ENCODE assay signal across 11 mouse cellular contexts in the genomic region with DNA sequence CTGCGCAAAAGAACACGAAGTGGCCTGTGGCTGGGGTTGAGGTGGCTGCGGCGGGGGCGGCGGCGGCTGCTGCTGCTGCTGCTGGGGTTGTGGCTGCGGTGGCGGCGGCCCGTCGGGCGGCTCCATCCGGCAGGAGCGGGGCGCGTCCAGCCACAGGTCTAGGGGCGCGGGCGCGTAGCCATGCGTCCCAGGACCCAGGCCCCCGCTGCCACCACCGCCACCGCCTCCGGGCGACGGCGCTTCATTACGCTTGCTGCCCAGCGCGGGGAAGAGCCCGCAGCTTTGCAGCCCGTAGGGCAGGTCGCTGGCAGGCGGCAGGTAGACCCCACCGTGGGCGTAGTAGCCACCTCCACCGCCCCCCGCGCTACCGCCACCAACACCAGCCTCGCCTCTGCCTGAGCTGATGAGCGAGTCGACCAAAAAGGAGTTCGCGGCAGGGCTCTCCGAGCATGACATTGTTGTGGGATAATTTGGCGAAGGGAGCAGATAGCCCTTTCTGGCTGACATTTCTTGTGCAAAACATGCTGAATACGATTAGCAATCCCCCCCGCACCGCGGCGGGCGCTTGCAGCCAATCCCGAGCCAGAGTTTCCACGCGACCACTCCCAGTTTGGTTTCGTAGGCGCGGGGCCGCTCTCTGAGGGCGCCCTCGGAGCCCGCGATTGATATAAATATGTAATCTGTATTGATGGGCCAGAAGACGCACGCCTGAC. TPM values are rescaled to one million over a fixed set of nuclear protein-coding genes. Genes with fewer than 3 reads are reported as not detected.
DNase-seq lines count a peak whose midpoint lies in the region; ATAC-seq and TF ChIP-seq lines count a peak whose summit lies in the region.
"Had no signal": no experiment of that assay in that cellular context is flagged by ENCODE, and none has a peak within 500 bp of the region (broad histone marks: within the 10 kb centered on the region; RNA-seq: fewer than 3 reads in every experiment).

No protein-coding gene starts in this region.

- ATAC-seq in lung, embryonic 14.5 days (ENCODE audit: insufficient read depth): no peak
- ATAC-seq in embryonic facial prominence, embryonic 14.5 days (ENCODE audit: low read depth): no peak
- peak; percentile 57; the same call in 1 of the 2 replicates for ATAC-seq in kidney, embryonic 16.5 days (ENCODE audit: low FRiP score, low TSS enrichment)
- no peak for ATAC-seq in stomach, embryonic 16.5 days (ENCODE audit: insufficient read depth, low FRiP score)
- no peak for ATAC-seq in megakaryocyte-erythroid progenitor cell, adult 5-6 weeks (replicated peaks; ENCODE audit: low FRiP score, low TSS enrichment, poor library complexity, severe bottlenecking)
- ATAC-seq: forebrain, embryonic 15.5 days had no signal

- WGBS in lung, embryonic 14.5 days: 2% methylated on average over 68 of the region's 68 CpGs
- 3% methylated on average over 34 of the region's 68 CpGs for WGBS in embryonic facial prominence, embryonic 14.5 days
- 1% methylated on average over 66 of the region's 68 CpGs for whole genome bisulfite sequencing in kidney, embryonic 16.5 days
- WGBS in stomach, embryonic 16.5 days: 2% methylated on average over 68 of the region's 68 CpGs

- DNase-seq in lung, embryonic 14.5 days: no peak
- no peak for DNase-seq in lung, postnatal 25 days (ENCODE audit: low spot score)
- no peak for DNase-seq in embryonic facial prominence, embryonic 14.5 days (ENCODE audit: low spot score)
- DNase-seq in left cerebral cortex, adult 18-20 months (ENCODE audit: low spot score in 2 of 2): no peak
- no peak for DNase-seq in layer of hippocampus, adult 8-10 months (ENCODE audit: low spot score in 2 of 2)
- DNase-seq: cerebellum, adult 11-12 months had no signal

- no peaks in the 10 kb centered on the region for H3K9me3 ChIP-seq in lung, embryonic 14.5 days (ENCODE audit: low read depth, low read length)
- no peaks in the 10 kb centered on the region for H3K9me3 ChIP-seq in embryonic facial prominence, embryonic 14.5 days (ENCODE audit: control insufficient read depth, low read length)
- no peaks in the 10 kb centered on the region for H3K9me3 ChIP-seq in kidney, embryonic 16.5 days (ENCODE audit: low read length)
- no peaks in the 10 kb centered on the region for H3K9me3 ChIP-seq in stomach, embryonic 16.5 days (replicated peaks; ENCODE audit: control insufficient read depth, low read length)
- H3K9me3 ChIP-seq: forebrain, embryonic 15.5 days had no signal

- H3K27ac ChIP-seq in lung, embryonic 14.5 days (ENCODE audit: low read depth): no peak overlapping the region; the same call in 1 of the 2 replicates
- no peak overlapping the region for H3K27ac ChIP-seq in embryonic facial prominence, embryonic 14.5 days (replicated peaks; ENCODE audit: low read depth, low read length)
- peak overlapping the region; percentile 86 for H3K27ac ChIP-seq in kidney, embryonic 16.5 days (ENCODE audit: low read length)
- H3K27ac ChIP-seq in stomach, embryonic 16.5 days (ENCODE audit: low read length): no peak overlapping the region
- H3K27ac ChIP-seq: forebrain, embryonic 15.5 days; macrophage had no signal

- H3K4me2 ChIP-seq in lung, embryonic 14.5 days: peak overlapping the region; percentile 10; the same call in 1 of the 2 replicates
- H3K4me2 ChIP-seq in embryonic facial prominence, embryonic 14.5 days (ENCODE audit: low read depth, low read length): no peak overlapping the region
- H3K4me2 ChIP-seq in kidney, embryonic 16.5 days (replicated peaks; ENCODE audit: low read depth, low read length): peak overlapping the region; percentile 84
- 0 out of 2 replicates have a peak overlapping the region, but pooled peaks have one; percentile 4 for H3K4me2 ChIP-seq in stomach, embryonic 16.5 days (ENCODE audit: low read depth, low read length)
- H3K4me2 ChIP-seq: forebrain, embryonic 15.5 days had no signal

- no peaks in the 10 kb centered on the region for H3K36me3 ChIP-seq in lung, embryonic 14.5 days (ENCODE audit: insufficient read depth)
- no peaks in the 10 kb centered on the region for H3K36me3 ChIP-seq in embryonic facial prominence, embryonic 14.5 days (ENCODE audit: control insufficient read depth, insufficient read depth, low read length)
- peaks cover 7% of the 10 kb centered on the region; the same call in 1 of the 2 replicates for H3K36me3 ChIP-seq in kidney, embryonic 16.5 days (ENCODE audit: insufficient read depth, low read length)
- H3K36me3 ChIP-seq in stomach, embryonic 16.5 days (ENCODE audit: control insufficient read depth, insufficient read depth, low read length): no peaks in the 10 kb centered on the region
- H3K36me3 ChIP-seq: forebrain, embryonic 15.5 days had no signal

- TF ChIP-seq CTCF in lung, embryonic 14.5 days (IDR thresholded peaks at IDR 0.05; ENCODE audit: low read depth): no peak

- peaks cover 98% of the 10 kb centered on the region for H3K27me3 ChIP-seq in lung, embryonic 14.5 days (ENCODE audit: insufficient read depth, low read length)
- H3K27me3 ChIP-seq in embryonic facial prominence, embryonic 14.5 days (replicated peaks; ENCODE audit: control insufficient read depth, insufficient read depth, low read length): peaks cover 97% of the 10 kb centered on the region
- H3K27me3 ChIP-seq in kidney, embryonic 16.5 days (ENCODE audit: insufficient read depth, low read length): no peaks in the 10 kb centered on the region
- H3K27me3 ChIP-seq in stomach, embryonic 16.5 days (ENCODE audit: control insufficient read depth, insufficient read depth, low read length): peaks cover 87% of the 10 kb centered on the region

- H3K9ac ChIP-seq in lung, embryonic 14.5 days: peak overlapping the region; percentile 26; the same call in 1 of the 2 replicates
- H3K9ac ChIP-seq in embryonic facial prominence, embryonic 14.5 days (ENCODE audit: low read depth, low read length): no peak overlapping the region
- peak overlapping the region; percentile 99 for H3K9ac ChIP-seq in kidney, embryonic 16.5 days (replicated peaks; ENCODE audit: low read length)
- H3K9ac ChIP-seq in stomach, embryonic 16.5 days (ENCODE audit: low read length): no peak overlapping the region
- H3K9ac ChIP-seq: forebrain, embryonic 15.5 days had no signal

- H3K4me1 ChIP-seq in lung, embryonic 14.5 days (ENCODE audit: insufficient read depth): no peaks in the 10 kb centered on the region
- H3K4me1 ChIP-seq in embryonic facial prominence, embryonic 14.5 days (ENCODE audit: control insufficient read depth, insufficient read depth, low read length): no peaks in the 10 kb centered on the region
- H3K4me1 ChIP-seq in kidney, embryonic 16.5 days (ENCODE audit: insufficient read depth, low read length): peaks cover 22% of the 10 kb centered on the region
- H3K4me1 ChIP-seq in stomach, embryonic 16.5 days (ENCODE audit: control insufficient read depth, insufficient read depth, low read length): peaks cover 4% of the 10 kb centered on the region; the same call in 1 of the 2 replicates
- H3K4me1 ChIP-seq: forebrain, embryonic 15.5 days had no signal

- H3K4me3 ChIP-seq in lung, embryonic 14.5 days (ENCODE audit: low read depth, low read length): peak overlapping the region; percentile 22; the same call in 1 of the 2 replicates
- peak overlapping the region; percentile 5; the same call in 1 of the 2 replicates for H3K4me3 ChIP-seq in embryonic facial prominence, embryonic 14.5 days (ENCODE audit: low read depth, low read length)
- peak overlapping the region; percentile 83 for H3K4me3 ChIP-seq in kidney, embryonic 16.5 days (ENCODE audit: low read length)
- peak overlapping the region; percentile 20; the same call in 1 of the 2 replicates for H3K4me3 ChIP-seq in stomach, embryonic 16.5 days (replicated peaks; ENCODE audit: low read length)
- H3K4me3 ChIP-seq: forebrain, embryonic 15.5 days had no signal

RNA-seq across cellular contexts. Expression of a gene that starts 3.7 kb away (rescaled TPM):
- polyA plus RNA-seq in lung, embryonic 14.5 days (2014; fragmentation: Nextera tagmentation; extraction: Ambion mirVana): 0.19 TPM in 1 of 2 replicates, not detected in the other
- polyA plus RNA-seq in embryonic facial prominence, embryonic 14.5 days (2014; fragmentation: Nextera tagmentation; extraction: Ambion mirVana): 0.33 and 2.3 TPM in 2 replicates
- polyA plus RNA-seq in kidney, embryonic 16.5 days (2015; fragmentation: Nextera tagmentation; extraction: Ambion mirVana): 56.6 and 56.8 TPM in 2 replicates
- 0.50 and 1.2 TPM in 2 replicates for polyA plus RNA-seq in stomach, embryonic 16.5 days (2015; fragmentation: Nextera tagmentation; extraction: Ambion mirVana)
- not detected for total RNA-seq in left cerebral cortex, adult 18-20 months (2021)
- total RNA-seq in layer of hippocampus, adult 8-10 months (2022): not detected
- 7.6 and 9.7 TPM in 2 replicates for total RNA-seq in megakaryocyte-erythroid progenitor cell, adult 5-6 weeks (2014; fragmentation: Nextera tagmentation)
- total RNA-seq in megakaryocyte-erythroid progenitor cell, adult 5-6 weeks (2017): 10.3 and 27.1 TPM in 2 replicates
- polyA plus RNA-seq: forebrain, embryonic 15.5 days had no signal

RNA-seq across cellular contexts. Expression of a gene that starts 6.1 kb away (rescaled TPM):
- not detected in 2 replicates for polyA plus RNA-seq in lung, embryonic 14.5 days (2014; fragmentation: Nextera tagmentation; extraction: Ambion mirVana)
- 1.9 TPM in 1 of 2 replicates, not detected in the other for polyA plus RNA-seq in embryonic facial prominence, embryonic 14.5 days (2014; fragmentation: Nextera tagmentation; extraction: Ambion mirVana)
- polyA plus RNA-seq in kidney, embryonic 16.5 days (2015; fragmentation: Nextera tagmentation; extraction: Ambion mirVana): 147 and 154 TPM in 2 replicates
- polyA plus RNA-seq in stomach, embryonic 16.5 days (2015; fragmentation: Nextera tagmentation; extraction: Ambion mirVana): 0.18 and 2.8 TPM in 2 replicates
- not detected for total RNA-seq in left cerebral cortex, adult 18-20 months (2021)
- not detected for total RNA-seq in layer of hippocampus, adult 8-10 months (2022)
- total RNA-seq in megakaryocyte-erythroid progenitor cell, adult 5-6 weeks (2014; fragmentation: Nextera tagmentation): not detected in 2 replicates
- total RNA-seq in megakaryocyte-erythroid progenitor cell, adult 5-6 weeks (2017): 0.34 TPM in 1 of 2 replicates, not detected in the other
- polyA plus RNA-seq: forebrain, embryonic 15.5 days; macrophage had no signal

RNA-seq across cellular contexts. Expression of a gene that starts 11.0 kb away (rescaled TPM):
- polyA plus RNA-seq in lung, embryonic 14.5 days (2014; fragmentation: Nextera tagmentation; extraction: Ambion mirVana): not detected in 2 replicates
- polyA plus RNA-seq in embryonic facial prominence, embryonic 14.5 days (2014; fragmentation: Nextera tagmentation; extraction: Ambion mirVana): 0.13 TPM in 1 of 2 replicates, not detected in the other
- polyA plus RNA-seq in kidney, embryonic 16.5 days (2015; fragmentation: Nextera tagmentation; extraction: Ambion mirVana): 27.9 and 31.8 TPM in 2 replicates
- polyA plus RNA-seq in stomach, embryonic 16.5 days (2015; fragmentation: Nextera tagmentation; extraction: Ambion mirVana): 0.45 TPM in 1 of 2 replicates, not detected in the other
- total RNA-seq in left cerebral cortex, adult 18-20 months (2021): not detected
- not detected for total RNA-seq in layer of hippocampus, adult 8-10 months (2022)
- total RNA-seq in megakaryocyte-erythroid progenitor cell, adult 5-6 weeks (2014; fragmentation: Nextera tagmentation): not detected in 2 replicates
- total RNA-seq in megakaryocyte-erythroid progenitor cell, adult 5-6 weeks (2017): not detected in 2 replicates
- polyA plus RNA-seq: forebrain, embryonic 15.5 days; macrophage had no signal

RNA-seq across cellular contexts. Expression of a gene that starts 12.9 kb away (rescaled TPM):
- polyA plus RNA-seq in lung, embryonic 14.5 days (2014; fragmentation: Nextera tagmentation; extraction: Ambion mirVana): 5.8 and 7.4 TPM in 2 replicates
- polyA plus RNA-seq in embryonic facial prominence, embryonic 14.5 days (2014; fragmentation: Nextera tagmentation; extraction: Ambion mirVana): 0.21 and 1.4 TPM in 2 replicates
- 25.7 and 27.5 TPM in 2 replicates for polyA plus RNA-seq in kidney, embryonic 16.5 days (2015; fragmentation: Nextera tagmentation; extraction: Ambion mirVana)
- polyA plus RNA-seq in stomach, embryonic 16.5 days (2015; fragmentation: Nextera tagmentation; extraction: Ambion mirVana): 10.8 and 12.3 TPM in 2 replicates
- not detected for total RNA-seq in left cerebral cortex, adult 18-20 months (2021)
- not detected for total RNA-seq in layer of hippocampus, adult 8-10 months (2022)
- total RNA-seq in megakaryocyte-erythroid progenitor cell, adult 5-6 weeks (2014; fragmentation: Nextera tagmentation): 3.4 and 4.1 TPM in 2 replicates
- 2.6 and 3.1 TPM in 2 replicates for total RNA-seq in megakaryocyte-erythroid progenitor cell, adult 5-6 weeks (2017)
- polyA plus RNA-seq: forebrain, embryonic 15.5 days had no signal

RNA-seq across cellular contexts. Expression of a gene that starts 21.4 kb away (rescaled TPM):
- polyA plus RNA-seq in lung, embryonic 14.5 days (2014; fragmentation: Nextera tagmentation; extraction: Ambion mirVana): not detected in 2 replicates
- not detected in 2 replicates for polyA plus RNA-seq in embryonic facial prominence, embryonic 14.5 days (2014; fragmentation: Nextera tagmentation; extraction: Ambion mirVana)
- not detected in 2 replicates for polyA plus RNA-seq in kidney, embryonic 16.5 days (2015; fragmentation: Nextera tagmentation; extraction: Ambion mirVana)
- polyA plus RNA-seq in stomach, embryonic 16.5 days (2015; fragmentation: Nextera tagmentation; extraction: Ambion mirVana): not detected in 2 replicates
- total RNA-seq in left cerebral cortex, adult 18-20 months (2021): not detected
- total RNA-seq in layer of hippocampus, adult 8-10 months (2022): not detected
- total RNA-seq in megakaryocyte-erythroid progenitor cell, adult 5-6 weeks (2014; fragmentation: Nextera tagmentation): not detected in 2 replicates
- total RNA-seq in megakaryocyte-erythroid progenitor cell, adult 5-6 weeks (2017): not detected in 2 replicates
- polyA plus RNA-seq: forebrain, embryonic 15.5 days; macrophage had no signal

Comparison
In these comparisons a context has a peak if more than half of its experiments do, and no peak if none do; other contexts are left out.
1. H3K4me3 ChIP-seq: peak in every context shown above with its lines; median percentile 83 in kidney, embryonic 16.5 days; 22 in lung, embryonic 14.5 days; 20 in stomach, embryonic 16.5 days; 5 in embryonic facial prominence, embryonic 14.5 days.
2. H3K9ac ChIP-seq: peak in lung, embryonic 14.5 days (single experiment) and kidney, embryonic 16.5 days (single experiment); none in embryonic facial prominence, embryonic 14.5 days (single experiment) and stomach, embryonic 16.5 days (single experiment).
3. RNA of a gene that starts 3.7 kb away (polyA plus RNA-seq): 56.6 to 56.8 TPM in kidney, embryonic 16.5 days; 0.50 to 1.2 TPM in stomach, embryonic 16.5 days, 0.33 to 2.3 TPM in embryonic facial prominence, embryonic 14.5 days and 0.19 TPM in lung, embryonic 14.5 days; every median in the first group is over 10 times any median in the second.
4. RNA of a gene that starts 6.1 kb away (polyA plus RNA-seq): 147 to 154 TPM in kidney, embryonic 16.5 days; 0.18 to 2.8 TPM in stomach, embryonic 16.5 days, not detected in lung, embryonic 14.5 days and 1.9 TPM in embryonic facial prominence, embryonic 14.5 days; every median in the first group is over 10 times any median in the second.
5. RNA of a gene that starts 11.0 kb away (polyA plus RNA-seq): 27.9 to 31.8 TPM in kidney, embryonic 16.5 days; 0.45 TPM in stomach, embryonic 16.5 days, not detected in lung, embryonic 14.5 days and 0.13 TPM in embryonic facial prominence, embryonic 14.5 days; every median in the first group is over 10 times any median in the second.